Mouse (Mus musculus) gastrocnemius, postnatal 10 days (tissue): ENCODE measurements around the gene Dmac1. TPM values are rescaled to one million over a fixed set of nuclear protein-coding genes. Genes with fewer than 3 reads are reported as not detected.
"Not testable (repeated sequence)": the region's sequence is repeated elsewhere in the genome, so short reads cannot be mapped to it uniquely, and the experiment has no call there.

Source experiments
- DNase-seq: peaks from one replicate; pipeline ENCODE4 v3.0.0; 2021; ENCODE audit warnings: mixed read lengths
- long read RNA-seq, 2 experiments: library from polyadenylated mRNA; stranded (forward); transcript quantifications; one replicate each; pipeline ENCODE4 v2.0.0; 2021
- total RNA-seq, 2 experiments: library from RNA; stranded (reverse); gene quantifications; 2 replicates each; pipeline ENCODE4 v1.2.3; 2021

The Dmac1 gene
- 10 to 100 TPM; 61.2 to 62.1 TPM for total RNA-seq
- long read RNA-seq, experiment 1, transcript Dmac1-201 (2 exons, 741 nt) = major isoform, 23 of 23 reads
- long read RNA-seq, experiment 1, partial matches to known transcripts = 0 of 23 reads
- long read RNA-seq, experiment 1, other reads (novel, unspliced or antisense) = 0 of 23 reads
- long read RNA-seq, experiment 2, transcript Dmac1-201 (2 exons, 741 nt) = major isoform, 20 of 20 reads
- long read RNA-seq, experiment 2, partial matches to known transcripts = 0 of 20 reads
- long read RNA-seq, experiment 2, other reads (novel, unspliced or antisense) = 0 of 20 reads

DNA sequence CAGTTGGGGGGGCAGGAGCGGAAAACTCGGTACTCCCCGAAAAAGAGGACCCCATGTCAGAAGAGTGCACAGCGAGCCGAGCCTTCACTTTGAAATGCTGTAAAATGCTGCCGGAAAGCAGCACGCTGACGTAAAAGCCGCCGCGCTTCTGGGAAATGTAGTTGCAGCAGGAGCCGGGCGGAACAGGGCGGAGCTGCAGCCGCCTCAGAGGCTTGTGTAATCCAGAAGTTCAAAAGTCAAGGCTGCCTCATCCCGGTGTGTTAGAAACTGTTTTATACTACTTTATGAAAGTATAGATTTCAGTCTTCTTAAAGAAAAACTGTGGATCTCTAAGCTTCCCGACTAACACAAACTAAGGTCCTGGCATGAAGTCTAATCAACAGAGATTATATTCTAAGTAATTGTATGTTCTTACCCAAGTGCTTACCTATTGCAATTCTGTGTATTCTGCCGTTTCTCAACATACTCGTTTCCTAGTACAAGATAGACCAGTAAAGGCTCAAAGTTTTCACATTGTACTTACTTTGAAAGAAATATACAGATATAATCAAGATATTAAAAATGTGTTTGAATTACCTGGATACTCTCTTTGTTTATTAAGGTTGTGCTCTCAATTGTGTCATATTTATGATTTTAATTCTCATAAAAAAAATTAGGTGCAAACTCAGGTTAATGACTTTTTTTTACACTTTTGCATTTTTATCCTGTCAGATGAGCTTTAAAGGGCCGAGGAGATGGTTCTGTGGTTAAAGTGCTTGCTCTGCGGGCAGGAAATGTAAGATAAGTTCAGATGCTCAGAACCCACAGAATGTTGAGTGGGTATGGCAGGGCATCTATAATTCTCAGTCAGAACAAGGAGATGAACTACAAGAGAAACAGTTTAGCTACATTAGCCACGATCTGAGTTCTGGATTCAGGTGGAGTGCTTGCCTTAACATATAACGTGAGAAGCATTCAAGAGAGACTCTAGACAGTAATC is at the start of gene Dmac1:
Gene Dmac1, minus strand, starts transcription at position 109 of the 979 bp plus-strand sequence.
- peak; percentile 93 for DNase-seq

DNA sequence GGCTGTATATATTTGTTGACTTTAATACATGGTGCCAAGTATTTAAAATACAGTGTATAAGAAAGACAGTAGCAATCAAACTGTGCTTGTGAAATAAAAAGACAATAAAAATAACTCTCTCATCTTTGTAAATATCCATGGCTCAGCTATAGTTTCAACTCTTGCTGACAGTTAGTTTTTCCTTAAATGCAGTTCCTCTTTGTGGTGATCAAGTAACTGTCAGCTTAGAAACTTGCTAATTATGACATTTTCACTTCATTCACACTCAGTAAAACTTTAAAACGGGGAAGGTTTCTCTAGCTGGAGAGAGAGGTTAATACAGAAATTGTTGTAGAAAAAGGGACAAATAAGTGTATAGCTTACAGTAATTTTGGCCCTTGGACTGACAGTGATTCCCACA is 37.3 kb upstream of the Dmac1 start:
- no peak for DNase-seq

DNA sequence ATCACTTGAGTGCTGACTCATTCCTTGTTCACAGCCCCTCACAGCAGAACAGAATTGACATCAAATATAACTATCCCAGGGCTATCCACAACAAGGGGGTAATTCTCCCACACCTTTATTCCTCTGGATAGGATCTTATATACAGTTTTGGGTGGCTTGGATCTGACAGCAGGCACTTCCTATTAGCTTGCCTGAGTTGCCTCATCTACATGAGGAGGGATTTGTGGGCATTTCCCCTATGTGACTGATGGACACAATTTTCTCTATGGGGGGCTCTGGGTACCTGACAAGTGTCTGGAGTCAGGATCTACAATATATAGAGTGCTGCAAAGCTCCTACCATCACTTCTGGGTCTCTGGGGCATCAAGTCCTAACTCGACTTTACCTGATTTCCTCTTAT is 36.9 kb upstream of the Dmac1 start:
- DNase-seq = no peak

DNA sequence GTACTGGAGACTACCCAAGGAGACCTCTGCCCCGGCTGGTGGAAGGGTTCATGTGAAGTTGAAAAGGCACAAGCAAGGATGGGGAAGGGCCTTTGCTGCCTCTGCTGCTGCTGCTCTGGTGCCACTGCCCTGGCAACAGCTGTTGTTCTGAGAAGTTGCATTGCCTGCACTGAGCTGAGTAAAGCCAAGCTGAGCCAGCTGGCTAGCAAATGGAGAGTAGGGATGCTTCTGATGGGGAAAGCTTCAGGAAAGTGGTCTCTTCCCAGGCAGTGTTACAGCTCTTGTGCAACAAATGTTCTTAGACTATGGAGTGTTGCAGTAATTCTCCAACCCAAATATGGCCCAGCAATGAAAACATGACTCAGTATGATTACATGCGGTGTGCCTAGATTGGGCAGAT is 33.8 kb upstream of the Dmac1 start:
- DNase-seq = no peak

DNA sequence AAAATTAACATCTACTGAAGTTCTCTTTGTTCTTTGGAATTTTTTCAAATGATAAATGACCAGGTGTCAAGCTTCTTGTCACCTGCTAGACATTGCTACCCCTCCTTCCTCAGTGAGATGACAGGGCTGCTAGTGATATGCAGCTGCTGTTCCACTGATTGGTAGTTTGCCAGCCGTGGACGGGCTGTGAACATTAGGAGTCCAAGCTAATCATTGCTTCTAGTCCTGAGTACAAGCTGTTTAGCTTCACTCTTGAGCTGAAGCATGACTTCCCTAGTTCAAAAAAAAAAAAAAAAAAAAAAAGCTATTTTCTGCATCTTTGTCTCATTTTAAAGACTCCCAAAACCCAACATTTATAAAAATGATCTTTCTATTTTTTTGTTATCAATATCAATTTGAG is 33.2 kb upstream of the Dmac1 start:
- no peak for DNase-seq

DNA sequence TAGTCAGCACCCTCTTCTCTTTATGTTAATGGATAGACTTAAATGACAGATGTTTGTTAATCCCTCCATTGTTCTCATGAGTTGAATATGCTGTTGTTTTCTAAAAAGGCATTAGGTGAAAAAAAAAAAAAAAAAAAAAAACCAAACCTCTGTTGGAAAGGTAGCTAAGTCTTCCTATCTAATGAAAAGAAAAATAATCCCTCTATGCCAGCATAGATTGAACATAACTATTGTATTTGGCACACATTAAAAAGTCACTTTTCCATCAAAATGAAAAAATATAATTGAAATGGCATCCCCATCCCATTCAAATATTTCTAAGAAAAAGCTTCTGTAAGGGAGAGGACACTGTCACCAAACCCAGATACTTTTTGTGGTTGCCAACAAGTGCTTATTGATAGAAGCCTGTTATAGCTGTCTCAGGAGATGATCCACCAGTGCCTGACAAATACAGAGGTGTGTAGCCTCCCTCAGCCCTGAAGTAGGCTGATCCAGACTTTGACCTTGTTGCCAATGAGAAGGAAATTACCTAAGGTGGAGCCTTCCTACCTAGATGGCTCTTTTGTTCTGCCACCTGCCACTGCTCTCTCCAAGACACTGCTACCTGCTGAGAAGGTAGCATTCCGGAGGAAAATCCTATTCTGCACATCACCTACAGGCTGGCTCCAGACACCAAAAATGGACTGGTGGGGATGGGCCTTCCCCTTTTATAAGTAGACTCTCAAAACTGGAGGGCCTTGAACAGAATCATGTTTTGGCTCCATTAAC is 22.3 kb upstream of the Dmac1 start:
- no peak for DNase-seq

DNA sequence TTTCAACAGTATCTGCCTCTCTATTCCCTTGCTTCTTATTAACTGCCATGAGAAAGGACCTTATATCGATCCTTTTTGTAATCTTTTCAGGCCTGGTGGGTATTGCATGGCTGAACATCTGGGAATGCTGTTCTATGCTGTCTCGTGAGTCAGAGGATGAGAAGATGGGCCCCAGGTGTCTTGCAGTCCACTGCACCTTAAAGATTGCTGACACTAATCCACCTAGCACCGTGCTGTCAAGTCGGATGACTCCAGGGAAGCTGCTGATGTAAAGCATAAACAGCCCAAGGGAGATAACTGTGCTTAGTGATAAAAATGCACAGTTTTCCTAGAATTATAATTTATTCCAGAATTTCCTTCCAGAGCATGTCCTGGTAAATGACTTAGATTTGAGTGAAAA is 14.2 kb upstream of the Dmac1 start:
- no peak for DNase-seq

DNA sequence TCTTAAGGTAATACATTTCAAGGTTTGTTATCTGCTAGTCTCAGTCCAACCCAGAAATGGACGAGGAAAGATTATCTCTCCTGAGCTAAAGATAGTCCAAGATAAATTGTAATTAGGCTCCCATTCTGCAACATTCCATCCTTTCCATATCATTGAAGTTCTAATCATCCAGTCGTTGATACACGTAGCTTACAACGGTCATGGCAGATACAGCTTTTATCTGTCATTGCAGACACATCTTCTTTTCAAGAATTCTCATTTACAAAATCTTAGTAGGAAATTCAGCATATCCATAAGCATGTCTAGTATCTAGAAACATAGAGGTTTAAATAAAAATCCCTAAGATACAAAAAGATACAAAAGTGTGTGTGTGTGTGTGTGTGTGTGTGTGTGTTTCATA is 13.0 kb upstream of the Dmac1 start:
- DNase-seq = no peak

DNA sequence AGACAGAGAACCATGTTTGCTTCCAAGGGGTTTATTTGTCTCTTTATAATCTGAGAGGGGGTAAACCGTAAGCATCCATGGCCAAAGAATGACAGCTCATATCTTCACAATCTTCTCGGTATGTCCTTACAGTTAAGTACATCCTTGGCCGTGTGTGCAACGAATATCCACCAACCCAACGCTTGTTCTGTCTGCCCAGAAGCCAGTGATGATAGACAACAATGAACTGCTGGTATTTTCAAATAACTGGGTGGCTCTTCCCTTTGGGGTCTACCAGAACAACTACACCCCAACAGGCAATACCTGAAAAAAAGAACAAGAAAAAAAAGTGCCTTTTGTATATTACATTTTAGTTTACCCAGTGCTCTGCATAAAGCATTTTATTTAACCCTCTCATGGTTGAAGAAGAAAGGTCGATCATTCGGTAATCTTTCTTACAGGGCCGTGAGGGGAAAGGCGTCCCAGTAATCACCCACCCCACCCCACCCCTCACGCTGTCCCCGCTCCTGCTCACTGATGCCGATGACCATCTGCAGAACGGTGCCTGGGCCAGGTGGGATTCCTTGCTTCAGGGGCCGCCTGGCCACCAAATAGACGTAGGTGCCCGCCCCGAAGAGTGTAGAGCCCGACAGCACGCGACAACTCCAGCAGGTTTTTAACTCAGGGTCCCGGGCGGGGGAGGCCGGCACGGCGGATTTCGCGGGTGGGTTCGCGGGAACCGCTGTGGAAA is 473 bp downstream of the Dmac1 start:
- no peak for DNase-seq

DNA sequence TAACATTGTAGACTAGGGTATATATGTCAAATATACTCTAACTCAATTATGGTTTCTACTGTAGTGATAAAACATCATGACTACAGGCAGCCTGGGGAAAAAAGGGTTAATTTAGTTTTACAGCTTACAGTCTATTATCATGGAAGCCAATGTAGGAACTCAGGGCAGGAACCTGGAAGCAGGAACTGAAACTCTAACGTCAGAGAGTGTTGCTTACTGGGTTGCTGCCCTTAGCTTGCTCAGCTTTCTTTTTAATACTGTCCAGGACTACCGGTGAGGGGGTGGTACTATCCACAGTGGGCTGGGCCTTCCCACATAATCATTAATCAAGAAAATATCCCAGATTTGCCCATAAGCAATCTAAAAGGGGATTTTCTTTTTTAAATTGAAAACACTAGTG is 2.4 kb downstream of the Dmac1 start:
- DNase-seq = no peak

DNA sequence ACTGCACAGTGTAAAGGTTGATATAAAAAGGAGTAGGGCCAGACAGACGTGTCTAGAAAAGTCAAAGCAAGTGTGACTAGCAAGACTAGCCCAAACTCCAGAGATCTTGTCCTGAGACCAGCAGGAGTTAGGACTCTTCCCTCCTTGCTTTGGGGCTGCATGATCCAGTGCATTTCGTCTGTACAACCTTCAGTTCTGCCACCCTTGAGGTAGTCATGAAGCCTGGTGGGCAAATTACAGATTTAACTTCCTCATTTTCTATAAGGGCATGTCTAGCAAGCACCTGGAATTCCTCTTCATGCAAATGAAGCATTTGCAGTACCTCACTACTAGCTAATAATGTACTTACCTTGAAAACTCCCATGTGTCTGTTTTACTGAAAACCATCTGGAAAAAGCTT is 10.2 kb downstream of the Dmac1 start:
- no peak for DNase-seq

DNA sequence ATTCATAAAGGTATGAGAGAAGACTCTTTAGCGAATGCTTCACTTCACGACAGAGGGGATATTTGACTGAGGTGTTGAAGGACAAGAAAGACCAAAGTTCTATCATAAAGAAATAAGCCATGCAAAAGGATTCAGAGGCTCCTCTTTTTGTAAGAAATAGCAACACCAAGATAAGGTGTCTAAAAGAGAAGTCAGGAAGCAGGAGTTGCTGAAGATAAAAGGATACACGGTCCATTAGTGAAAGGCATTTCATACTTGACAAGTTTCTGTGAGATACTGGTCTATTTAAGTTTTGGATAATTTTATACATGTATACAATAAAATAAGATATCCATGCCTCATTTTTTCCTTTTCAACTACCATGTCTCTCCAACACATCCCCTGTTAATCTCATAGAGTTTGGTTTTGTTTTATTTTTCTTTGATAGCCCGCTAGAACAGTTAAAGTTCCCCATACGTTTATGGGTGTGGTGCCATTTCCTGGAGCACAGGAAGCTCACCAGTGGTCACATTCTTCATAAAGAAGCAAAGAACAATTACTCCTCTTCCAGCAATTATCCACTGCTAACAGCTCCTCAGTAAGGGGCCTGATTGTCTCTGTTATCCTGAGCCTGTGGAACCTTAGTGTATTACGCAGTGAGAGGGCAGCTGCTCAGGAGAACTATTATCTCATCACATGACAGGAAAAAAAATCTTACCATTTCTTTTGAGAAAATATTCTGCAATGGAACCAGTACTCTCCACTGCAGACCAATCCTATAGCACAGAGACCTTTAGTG is 11.1 kb downstream of the Dmac1 start:
- DNase-seq = no peak

DNA sequence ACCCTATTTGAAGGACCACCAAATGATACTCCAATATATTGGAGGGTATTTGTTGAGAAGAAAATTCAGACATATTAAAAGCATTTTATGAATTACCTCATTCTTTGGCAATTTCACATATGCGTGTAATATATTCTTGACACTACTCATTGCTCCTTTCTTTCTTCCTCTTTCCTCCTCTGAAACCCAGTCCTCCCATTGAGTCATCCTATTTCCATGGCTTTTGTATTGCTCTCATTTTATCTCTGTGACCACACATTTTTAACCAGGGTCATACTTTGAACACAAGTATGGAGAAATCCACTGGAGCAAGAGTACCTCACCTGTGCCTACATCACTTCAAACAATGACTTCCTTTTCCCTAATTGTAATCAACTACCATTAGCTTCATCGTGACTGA is 13.9 kb downstream of the Dmac1 start:
- DNase-seq = no peak

DNA sequence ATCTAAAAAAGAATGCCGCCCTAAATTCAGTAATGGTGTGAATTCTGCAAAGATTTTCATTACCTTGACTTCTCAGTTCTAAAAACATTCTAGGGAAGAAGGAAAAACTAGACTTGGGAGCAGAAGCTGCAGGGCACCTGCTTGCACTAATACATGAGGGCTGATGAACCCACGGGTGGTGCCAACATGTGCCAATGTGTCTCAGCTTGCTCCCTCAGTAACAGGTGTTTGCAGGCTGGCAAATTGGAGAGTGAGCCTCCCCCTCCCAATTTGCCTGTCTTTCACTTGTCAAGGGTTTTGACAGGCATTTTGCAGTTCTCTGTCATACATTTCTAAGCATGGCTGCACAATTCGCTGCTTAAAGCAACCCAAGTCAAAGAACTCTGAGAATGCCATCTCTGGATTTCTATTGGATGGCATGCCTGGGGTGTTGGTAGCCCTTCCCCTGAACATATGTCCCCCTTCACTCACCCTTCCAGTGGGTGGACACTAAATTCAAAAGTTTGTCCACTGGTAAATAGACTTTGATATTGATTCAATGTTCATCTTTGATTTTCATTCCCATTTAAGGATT is 14.5 kb downstream of the Dmac1 start:
- no peak for DNase-seq

DNA sequence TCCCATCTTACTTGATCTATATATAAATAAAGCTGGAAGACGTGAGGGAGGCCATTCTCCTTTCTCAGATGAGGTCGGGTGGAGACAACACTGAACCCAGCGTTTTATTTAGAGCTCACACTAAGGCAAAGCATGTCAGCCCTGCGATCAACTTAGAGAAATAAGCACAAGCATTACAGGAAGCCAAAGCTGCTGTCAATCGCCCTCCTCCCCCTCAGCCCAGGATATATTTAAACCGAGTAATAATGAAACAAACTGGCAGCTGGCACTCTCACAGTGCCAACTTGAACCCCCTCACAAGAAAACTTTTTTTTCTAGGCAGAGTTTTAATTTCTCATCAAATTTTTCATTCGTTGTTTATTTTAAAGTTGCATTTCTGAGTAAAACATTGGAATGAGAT is 15.7 kb downstream of the Dmac1 start:
- no peak for DNase-seq

DNA sequence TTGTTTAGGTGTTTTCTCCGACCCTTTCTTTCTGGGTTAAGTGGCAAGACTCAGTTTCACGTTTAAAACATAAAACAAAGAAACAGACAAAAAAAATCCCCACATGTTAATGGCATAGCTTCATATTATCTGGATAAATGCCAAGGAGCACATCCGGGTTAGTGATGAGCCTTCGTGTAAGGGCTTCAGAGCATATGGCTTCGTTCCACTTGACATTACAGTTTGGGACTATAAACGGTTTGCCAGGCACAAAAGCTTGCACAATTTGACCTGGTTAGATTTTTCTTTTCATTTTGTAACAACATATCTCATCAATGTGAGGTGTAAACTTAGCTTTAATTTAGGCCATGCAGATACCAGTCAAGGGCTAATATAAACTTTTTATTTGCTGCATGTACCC is 17.9 kb downstream of the Dmac1 start:
- no peak for DNase-seq

DNA sequence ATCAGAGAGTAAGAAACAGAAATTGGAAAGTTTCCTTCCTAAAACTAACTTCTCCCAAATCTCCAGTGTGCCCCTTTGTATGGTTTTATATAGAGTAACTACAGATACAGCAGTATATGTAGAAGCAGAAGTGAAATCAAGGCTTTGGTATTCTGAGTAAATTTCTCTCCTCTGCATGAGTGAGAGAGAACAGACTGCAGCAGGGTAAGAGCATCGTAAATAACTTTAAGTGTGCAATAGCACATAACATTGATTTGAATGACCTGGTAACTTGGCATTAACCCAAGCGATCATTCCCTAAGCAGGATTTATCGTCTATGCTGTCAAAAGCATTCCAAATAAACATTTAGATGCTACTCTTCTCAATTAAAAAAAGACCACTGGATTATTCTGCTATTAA is 18.7 kb downstream of the Dmac1 start:
- no peak for DNase-seq

DNA sequence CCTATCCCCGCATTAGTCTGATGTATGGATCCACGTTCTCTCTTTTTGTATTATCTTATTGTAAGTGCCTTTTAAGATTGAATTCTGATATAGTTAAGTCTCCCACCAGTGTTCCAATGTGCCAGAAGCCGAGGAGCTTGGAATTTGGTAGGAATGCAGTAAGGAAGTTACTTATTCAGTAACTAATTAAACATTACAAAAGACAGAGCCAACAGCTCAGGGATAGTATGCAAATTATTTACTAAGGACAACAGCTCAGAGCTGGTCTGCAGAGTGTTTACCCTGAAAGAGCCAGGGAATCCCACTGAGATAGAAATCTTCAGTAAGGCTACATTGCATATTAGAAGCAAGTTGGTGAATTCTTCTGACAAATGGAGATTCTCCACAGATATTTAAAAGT is 43.5 kb downstream of the Dmac1 start:
- DNase-seq = not testable (repeated sequence)
